In genomic region chr14:79294051-79294814, GRCm38 (mm10) we compare ENCODE assay signal across 19 mouse cellular contexts. TPM values are rescaled to one million over a fixed set of nuclear protein-coding genes. Genes with fewer than 3 reads are reported as not detected.
A peak's percentile ranks its signal among the peaks of the same experiment; 100 is the strongest.
DNase-seq lines count a peak whose midpoint lies in the region; ATAC-seq and TF ChIP-seq lines count a peak whose summit lies in the region.
"Had no signal": no experiment of that assay in that cellular context is flagged by ENCODE, and none has a peak within 500 bp of the region (broad histone marks: within the 10 kb centered on the region; RNA-seq: fewer than 3 reads in every experiment).

No protein-coding gene starts in this region.

- peaks cover 91% of the 10 kb centered on the region for H3K4me1 ChIP-seq in forebrain, embryonic 10.5 days
- H3K4me1 ChIP-seq in forebrain, postnatal 0 days (ENCODE audit: insufficient read depth), result no peaks in the 10 kb centered on the region
- peaks cover 4% of the 10 kb centered on the region for H3K4me1 ChIP-seq in testis, adult 2 months (ENCODE audit: control insufficient read depth, insufficient read depth, low read length)

- H3K27ac ChIP-seq in forebrain, embryonic 10.5 days, result 0 out of 2 replicates have a peak overlapping the region, but pooled peaks have one; percentile 30
- H3K27ac ChIP-seq in forebrain, postnatal 0 days (ENCODE audit: low read depth, low read length), result no peak overlapping the region
- H3K27ac ChIP-seq in layer of hippocampus, adult 2 months, result peak overlapping the region; percentile 76
- H3K27ac ChIP-seq in testis, adult 2 months (ENCODE audit: control insufficient read depth, insufficient read depth, low read depth, low read length), result peak overlapping the region; percentile 49
- H3K27ac ChIP-seq: limb, embryonic 15.5 days; neural tube, embryonic 13.5 days had no signal

- no peaks in the 10 kb centered on the region for H3K9me3 ChIP-seq in forebrain, embryonic 10.5 days
- H3K9me3 ChIP-seq in forebrain, postnatal 0 days (ENCODE audit: low read length), result no peaks in the 10 kb centered on the region
- H3K9me3 ChIP-seq: heart, embryonic 15.5 days; limb, embryonic 15.5 days; midbrain, embryonic 15.5 days; neural tube, embryonic 13.5 days had no signal

- peaks cover 42% of the 10 kb centered on the region for H3K27me3 ChIP-seq in forebrain, embryonic 10.5 days (ENCODE audit: poor library complexity, severe bottlenecking)
- H3K27me3 ChIP-seq in forebrain, postnatal 0 days (ENCODE audit: insufficient read depth, low read length), result no peaks in the 10 kb centered on the region
- no peaks in the 10 kb centered on the region for H3K27me3 ChIP-seq in testis, adult 2 months (ENCODE audit: control insufficient read depth, insufficient read depth, low read length)
- H3K27me3 ChIP-seq: limb, embryonic 15.5 days had no signal

- TF ChIP-seq CTCF in forebrain, postnatal 0 days (IDR thresholded peaks at IDR 0.05; ENCODE audit: low read depth), result no peak
- no peak for TF ChIP-seq CTCF in layer of hippocampus, adult 2 months (conservative IDR thresholded peaks at IDR 0.05)
- no peak for TF ChIP-seq CTCF in testis, adult 2 months (IDR thresholded peaks at IDR 0.05; ENCODE audit: control insufficient read depth, insufficient read depth, insufficient replicate concordance, low read depth, low read length)

- H3K36me3 ChIP-seq in forebrain, embryonic 10.5 days (replicated peaks), result peaks cover 30% of the 10 kb centered on the region
- no peaks in the 10 kb centered on the region for H3K36me3 ChIP-seq in forebrain, postnatal 0 days (ENCODE audit: insufficient read depth)
- no peaks in the 10 kb centered on the region for H3K36me3 ChIP-seq in testis, adult 2 months (ENCODE audit: control insufficient read depth, insufficient read depth, low read length)
- H3K36me3 ChIP-seq: heart, embryonic 15.5 days; limb, embryonic 15.5 days; midbrain, embryonic 15.5 days; neural tube, embryonic 13.5 days had no signal

- WGBS in forebrain, embryonic 10.5 days, result 85% methylated on average over 8 of the region's 8 CpGs
- WGBS in forebrain, postnatal 0 days, result 76% methylated on average over 8 of the region's 8 CpGs

- no peak for ATAC-seq in forebrain, postnatal 0 days
- ATAC-seq: forebrain, embryonic 16.5 days; midbrain, embryonic 15.5 days had no signal

- no peak for TF ChIP-seq POLR2A in testis, adult 2 months (IDR thresholded peaks at IDR 0.05; ENCODE audit: control insufficient read depth, low read depth, low read length)

- no peak overlapping the region for H3K4me2 ChIP-seq in forebrain, postnatal 0 days (ENCODE audit: low read depth)
- H3K4me2 ChIP-seq: limb, embryonic 15.5 days; midbrain, embryonic 15.5 days had no signal

- no peak overlapping the region for H3K4me3 ChIP-seq in forebrain, embryonic 10.5 days
- H3K4me3 ChIP-seq in forebrain, postnatal 0 days (ENCODE audit: low read depth, low read length), result no peak overlapping the region
- no peak overlapping the region; the same call in 1 of the 2 replicates for H3K4me3 ChIP-seq in layer of hippocampus, adult 2 months
- no peak overlapping the region for H3K4me3 ChIP-seq in testis, adult 2 months (ENCODE audit: control insufficient read depth, low read depth, low read length)
- H3K4me3 ChIP-seq: heart, embryonic 15.5 days; limb, embryonic 15.5 days; midbrain, embryonic 15.5 days; neural tube, embryonic 13.5 days had no signal

- DNase-seq in forebrain, embryonic 10.5 days (ENCODE audit: extremely low spot score, low spot score), result no peak
- DNase-seq in forebrain, postnatal 0 days, result no peak
- no peak for DNase-seq in layer of hippocampus, adult 2 months (ENCODE audit: low spot score in 2 of 2)
- no peak for DNase-seq in layer of hippocampus, postnatal 25 days (ENCODE audit: extremely low spot score in 1 of 2, low spot score in 1 of 2)
- no peak for DNase-seq in testis, postnatal 14 days (ENCODE audit: low spot score)
- no peak for DNase-seq in cerebellum, adult 9-10 months
- no peak for DNase-seq in urinary bladder, postnatal 25 days (ENCODE audit: low spot score)
- DNase-seq: gastrocnemius, postnatal 36 days; layer of hippocampus, postnatal 36 days; right cerebral cortex, adult 18-20 months had no signal

- no peak overlapping the region for H3K9ac ChIP-seq in forebrain, postnatal 0 days
- H3K9ac ChIP-seq: heart, embryonic 15.5 days; limb, embryonic 15.5 days; midbrain, embryonic 15.5 days; neural tube, embryonic 13.5 days had no signal

RNA-seq across cellular contexts. Expression of gene Rgcc, which starts 7.2 kb away (rescaled TPM):
- polyA plus RNA-seq in forebrain, embryonic 10.5 days (2016; fragmentation: Nextera tagmentation; extraction: Ambion mirVana), result 52.1 and 60.1 TPM in 2 replicates
- 33.3 and 55.5 TPM in 2 replicates for total RNA-seq in forebrain, postnatal 0 days (2014; rRNA removed)
- polyA plus RNA-seq in forebrain, postnatal 0 days (2015; fragmentation: Nextera tagmentation; extraction: Ambion mirVana), result 31.2 and 33.9 TPM in 2 replicates
- 10 to 100 TPM; 37.1 to 40.7 TPM for total RNA-seq in layer of hippocampus, adult 2 months (2021)
- 10 to 100 TPM; 39.6 to 43.9 TPM for total RNA-seq in layer of hippocampus, postnatal 25 days (2021)
- polyA plus RNA-seq in testis, adult 2 months (2012; rRNA removed), result 24.0 and 26.5 TPM in 2 replicates

RNA-seq across cellular contexts. Expression of gene Zfp957, which starts 47.1 kb away (rescaled TPM):
- polyA plus RNA-seq in forebrain, embryonic 10.5 days (2016; fragmentation: Nextera tagmentation; extraction: Ambion mirVana), result not detected in 2 replicates
- total RNA-seq in forebrain, postnatal 0 days (2014; rRNA removed), result not detected in 2 replicates
- not detected in 2 replicates for polyA plus RNA-seq in forebrain, postnatal 0 days (2015; fragmentation: Nextera tagmentation; extraction: Ambion mirVana)
- total RNA-seq in layer of hippocampus, adult 2 months (2021), result not detected
- not detected for total RNA-seq in layer of hippocampus, postnatal 25 days (2021)
- 0.68 and 0.70 TPM in 2 replicates for polyA plus RNA-seq in testis, adult 2 months (2012; rRNA removed)
- total RNA-seq: gastrocnemius, postnatal 36 days; layer of hippocampus, postnatal 36 days had no signal
- polyA plus RNA-seq: brain, embryonic 14.5 days; forebrain, embryonic 16.5 days; heart, embryonic 15.5 days; hindbrain, embryonic 16.5 days; limb, embryonic 15.5 days; neural tube, embryonic 13.5 days; thymus, postnatal 0 days had no signal
